Mouse (Mus musculus): Measurements from ENCODE around the gene Rps10. TPM values are rescaled to one million over a fixed set of nuclear protein-coding genes. Genes with fewer than 3 reads are reported as not detected.

The Rps10 gene
- polyA plus RNA-seq, 1 experiment: 1,236 TPM

DNA sequence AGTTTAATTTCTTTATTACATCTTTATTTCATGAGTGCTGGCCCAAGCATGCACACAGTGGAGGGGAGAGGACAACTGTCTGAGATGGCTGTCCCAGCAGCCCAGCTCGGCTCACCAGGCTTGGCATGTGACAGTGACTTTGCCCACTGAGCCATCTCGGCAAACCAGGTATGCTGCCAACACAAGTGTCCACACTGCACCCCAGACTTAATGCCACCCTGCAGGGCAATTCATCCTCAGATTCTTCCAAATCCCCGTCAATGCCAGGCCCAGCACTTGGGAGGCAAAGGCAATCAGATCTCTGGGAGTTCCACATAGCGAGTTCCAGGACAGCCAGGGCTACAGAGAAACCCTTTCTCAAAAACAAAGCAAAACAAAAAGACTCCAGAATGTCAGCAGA is 23.5 kb downstream of the Rps10 start:
- no peak for DNase-seq (ENCODE audit: low read depth)

DNA sequence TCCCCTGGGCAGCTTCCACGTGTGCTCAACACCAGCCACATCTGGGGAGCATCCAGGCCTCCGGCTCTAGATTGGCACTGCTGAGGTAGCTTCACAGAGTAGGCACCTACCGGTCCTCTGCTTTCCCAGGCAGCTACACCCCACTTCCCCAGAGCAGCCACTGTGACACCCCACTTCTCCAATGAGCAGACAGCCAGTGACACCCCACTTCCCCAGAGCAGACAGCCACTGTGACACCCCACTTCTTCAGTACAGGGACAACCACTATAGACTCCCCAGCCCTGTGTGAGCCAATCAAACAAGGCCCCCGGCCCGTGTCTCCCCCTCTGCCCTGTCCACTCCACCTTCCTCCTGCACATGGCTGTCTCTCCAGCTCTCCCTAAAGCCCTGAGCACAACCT is 24.5 kb downstream of the Rps10 start:
- no peak for DNase-seq (ENCODE audit: low read depth)

DNA sequence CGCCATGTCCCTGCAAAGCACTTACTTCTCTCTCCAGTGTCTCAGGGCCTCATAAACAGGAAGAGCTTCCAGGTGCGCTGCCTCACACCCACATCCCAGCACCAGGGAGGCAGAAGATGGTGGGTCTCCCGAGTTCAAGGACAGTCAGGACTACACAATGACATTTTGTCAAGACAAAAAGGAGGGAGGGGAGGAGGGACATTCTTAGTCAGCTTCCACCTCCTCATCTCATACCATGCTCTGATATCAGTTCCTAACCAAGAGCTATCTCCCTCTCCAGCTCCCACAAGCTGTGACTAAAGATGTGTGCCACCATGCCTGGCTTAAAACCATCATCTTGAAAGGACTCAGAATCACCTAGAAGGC is 25.0 kb downstream of the Rps10 start:
- DNase-seq (ENCODE audit: low read depth): no peak

DNA sequence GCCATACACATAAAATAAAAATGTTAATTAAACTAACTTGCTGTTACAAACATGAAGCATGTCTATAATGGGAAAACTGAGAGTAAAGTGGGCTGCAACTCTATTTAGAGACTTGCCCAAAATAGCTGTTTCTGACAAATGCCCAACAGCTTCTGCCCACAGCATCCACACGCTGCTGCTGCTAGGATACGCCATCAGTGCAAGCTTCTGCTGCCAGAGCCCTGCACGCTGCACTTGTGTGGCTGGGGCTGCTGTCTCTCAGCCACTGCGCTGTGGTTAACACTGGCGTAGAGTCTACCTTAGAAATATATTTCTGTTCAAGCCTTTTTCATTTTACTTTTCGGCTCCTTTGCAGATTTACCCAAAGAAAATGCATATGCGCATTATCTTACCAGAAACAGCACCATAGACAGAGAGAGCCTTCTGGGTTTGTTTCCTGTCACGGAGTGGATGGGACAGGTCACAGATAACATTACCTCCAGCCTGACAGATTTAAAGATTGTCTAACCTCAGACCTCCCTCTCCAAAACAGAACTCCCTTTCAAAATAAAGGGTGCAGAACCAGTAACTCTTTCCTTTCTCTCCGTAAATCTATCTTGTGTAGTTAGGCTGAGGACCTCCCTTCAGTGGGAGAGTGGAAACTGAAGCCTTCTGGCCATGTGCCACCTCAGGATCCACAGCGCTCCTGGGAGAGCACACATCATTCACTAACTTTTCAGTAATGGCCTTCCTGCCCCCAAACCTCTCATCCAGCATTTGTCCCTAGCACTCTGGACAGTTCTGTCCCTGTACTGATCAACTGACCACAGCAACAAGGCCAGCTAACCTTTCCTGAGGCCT is 25.6 kb downstream of the Rps10 start:
- DNase-seq (ENCODE audit: low read depth): no peak

DNA sequence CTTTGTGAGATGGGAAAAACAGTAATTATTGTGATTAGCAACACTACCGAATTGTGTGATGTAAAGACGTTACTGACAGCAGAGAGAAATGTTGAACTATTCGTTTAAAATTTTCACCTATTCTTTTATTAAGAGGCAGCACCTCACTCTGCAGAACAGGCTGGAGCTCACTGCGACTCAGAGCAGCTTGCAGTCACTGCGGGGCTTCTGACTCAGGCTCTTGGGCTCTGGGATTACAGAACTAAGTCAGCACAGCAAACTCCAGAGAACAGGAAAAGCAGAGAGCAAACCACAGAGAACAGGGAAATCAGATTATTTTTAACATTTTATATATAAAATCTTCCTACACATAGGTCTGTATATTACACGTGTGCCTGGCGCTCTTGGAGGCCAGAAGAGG is 26.9 kb downstream of the Rps10 start:
- DNase-seq (ENCODE audit: low read depth): no peak

DNA sequence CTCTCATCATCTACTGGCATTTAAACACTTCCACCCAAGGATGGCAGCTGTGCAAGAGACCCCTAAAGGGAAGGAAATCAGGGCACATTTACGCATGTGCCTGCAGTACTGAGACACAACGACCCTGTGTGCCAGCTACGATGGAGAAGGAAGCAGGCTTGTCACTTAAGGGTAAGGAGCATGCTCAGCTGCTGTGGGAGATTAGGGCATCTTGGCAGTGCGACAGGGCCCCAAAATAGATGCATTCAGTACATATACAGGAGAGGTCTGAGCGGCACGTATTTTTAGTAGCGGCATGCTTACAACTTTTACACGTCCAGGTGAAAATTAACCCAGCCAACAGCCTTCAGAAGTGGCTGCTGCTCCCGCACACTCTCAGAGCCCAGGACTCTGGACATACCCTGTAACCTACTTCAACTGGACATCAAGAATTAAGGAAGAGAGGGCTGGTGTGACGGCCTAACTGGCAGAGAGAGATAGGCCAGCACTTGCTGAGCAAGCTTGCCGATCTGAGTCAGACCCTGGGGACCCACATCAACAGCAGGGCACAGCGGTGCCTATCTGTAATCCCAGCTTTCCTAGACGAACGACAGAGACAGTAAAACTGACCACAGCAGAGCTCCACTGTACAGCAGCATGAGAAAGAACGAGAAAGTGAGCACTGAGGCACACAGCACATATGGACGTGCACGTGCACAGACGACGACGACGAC is 32.8 kb downstream of the Rps10 start:
- no peak for DNase-seq (ENCODE audit: low read depth)

DNA sequence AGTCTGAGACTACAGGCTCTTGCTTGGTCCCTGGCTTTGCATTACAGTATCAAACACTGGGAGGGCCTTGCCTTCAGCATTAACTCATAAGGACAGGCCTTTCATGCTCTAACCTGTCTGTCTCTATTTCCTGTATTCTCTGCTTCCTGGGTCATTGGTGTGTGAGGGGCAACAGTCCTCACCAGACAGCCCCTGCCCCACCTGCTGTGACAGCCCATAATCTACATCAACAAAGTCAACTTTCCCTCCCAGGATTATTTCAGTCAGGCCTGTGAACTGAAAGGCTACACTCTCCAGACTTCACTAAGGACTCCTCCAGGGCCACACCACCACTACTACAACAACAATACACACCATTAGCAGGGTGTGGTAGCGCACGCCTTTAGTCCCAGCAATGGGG is 33.4 kb downstream of the Rps10 start:
- DNase-seq (ENCODE audit: low read depth): no peak

DNA sequence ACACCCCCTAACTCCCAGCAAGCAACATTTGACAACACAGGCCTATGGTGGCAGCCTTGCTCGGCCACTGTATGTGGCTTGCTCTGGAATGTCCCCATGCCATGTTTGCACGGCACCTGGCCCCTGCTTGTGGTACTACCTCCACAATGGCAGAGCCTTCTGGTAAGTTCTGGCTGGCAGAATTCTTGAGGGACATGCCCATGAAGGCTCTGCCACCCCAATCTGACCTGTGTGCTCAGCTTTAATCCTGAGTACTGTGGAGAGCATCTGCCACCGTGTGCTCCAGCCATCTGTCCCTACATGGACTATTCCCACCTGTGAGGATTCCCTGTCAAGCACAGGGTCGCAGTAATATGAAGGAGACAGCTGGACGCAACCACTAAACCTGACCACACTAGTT is 35.6 kb downstream of the Rps10 start:
- DNase-seq (ENCODE audit: low read depth): no peak

DNA sequence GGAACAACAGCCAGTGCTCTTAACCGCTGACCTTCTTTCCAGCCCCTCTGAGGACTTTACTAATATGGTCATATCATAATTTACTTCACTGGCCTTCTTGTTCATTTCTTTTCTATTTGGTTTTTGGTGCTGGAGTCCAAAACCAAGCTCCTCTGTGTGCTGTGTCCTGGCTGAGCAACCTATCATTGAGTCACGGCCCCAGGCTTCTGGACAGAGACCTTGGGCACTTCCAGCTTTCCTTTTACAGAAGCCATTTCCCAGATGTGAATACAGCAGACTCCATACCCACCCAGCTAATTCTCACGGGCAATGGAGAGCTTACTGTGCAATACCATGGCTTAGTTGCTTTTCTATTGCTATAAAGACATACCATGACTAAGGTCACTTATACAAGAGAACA is 36.2 kb downstream of the Rps10 start:
- no peak for DNase-seq (ENCODE audit: low read depth)

DNA sequence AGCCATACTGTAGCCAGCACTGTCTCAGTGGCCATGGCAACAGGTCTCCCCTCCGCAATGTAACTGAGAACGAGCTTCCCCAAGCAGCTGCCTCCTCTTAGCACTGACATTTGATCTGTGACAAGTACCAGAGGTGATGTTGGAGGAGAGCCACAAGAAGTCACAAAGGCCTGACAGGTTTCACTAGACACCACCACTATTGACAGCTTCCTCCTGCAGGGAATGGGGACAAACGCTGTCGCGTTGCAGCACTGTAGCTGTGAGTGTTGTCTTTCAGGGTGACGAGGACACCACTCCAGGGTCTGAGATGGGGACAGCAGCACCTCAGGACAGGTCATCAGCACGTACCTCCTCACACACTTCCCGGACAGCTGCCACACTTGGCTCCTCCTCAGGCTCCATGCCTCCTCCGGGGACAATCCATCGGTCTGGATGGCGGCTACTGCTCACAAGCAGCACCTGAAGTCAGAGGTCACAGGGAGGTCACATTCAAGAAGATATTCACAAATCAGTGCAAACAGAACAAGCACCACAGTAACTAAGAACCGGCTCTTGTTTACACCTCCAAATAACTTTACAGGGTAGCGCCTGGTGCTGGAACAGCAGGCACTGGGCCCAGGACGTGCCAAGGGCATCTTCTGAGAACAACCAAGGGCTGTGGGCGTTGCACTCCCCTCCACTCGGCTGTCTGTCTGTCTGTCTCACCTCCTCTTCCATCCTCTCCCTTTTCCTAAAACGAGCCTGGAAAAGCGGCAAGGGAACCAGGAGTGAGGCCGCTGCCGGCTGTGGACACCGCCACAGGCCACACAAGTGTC is 39.9 kb downstream of the Rps10 start:
- no peak for DNase-seq (ENCODE audit: low read depth)

DNA sequence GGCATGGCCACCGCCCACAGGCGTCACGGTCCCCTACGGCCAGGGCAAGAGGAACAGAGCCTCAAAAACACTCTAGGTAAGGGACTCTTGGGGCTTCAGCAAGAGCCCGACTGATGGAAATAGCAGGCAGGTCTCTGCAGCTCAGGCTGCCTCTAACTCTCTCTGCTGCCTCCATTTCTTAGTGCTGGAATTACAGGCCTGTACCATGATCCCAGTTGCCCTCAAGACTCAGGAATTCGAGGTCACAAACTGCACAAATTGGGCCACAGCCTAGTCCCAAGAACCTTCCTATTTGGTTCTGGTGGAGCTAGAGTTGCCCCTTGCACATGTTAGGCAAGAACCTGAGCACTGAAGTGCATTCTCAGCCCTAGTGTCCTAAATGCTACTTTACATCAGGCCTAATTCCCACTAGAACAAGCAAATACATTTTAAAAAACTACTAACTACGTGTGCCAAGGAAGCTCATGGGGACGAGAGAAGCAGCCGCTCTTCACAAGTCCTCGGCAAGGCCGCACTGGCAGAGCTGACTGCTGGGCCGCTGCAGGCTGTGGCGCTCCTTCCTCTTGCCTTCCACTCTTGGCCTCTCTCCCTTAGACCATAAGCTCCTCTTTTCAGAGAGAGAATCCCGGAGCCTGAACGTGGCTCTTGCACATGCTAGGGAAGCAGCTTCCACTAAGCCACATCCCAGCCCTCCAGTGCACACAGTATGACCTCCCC is 40.7 kb downstream of the Rps10 start:
- no peak for DNase-seq (ENCODE audit: low read depth)

DNA sequence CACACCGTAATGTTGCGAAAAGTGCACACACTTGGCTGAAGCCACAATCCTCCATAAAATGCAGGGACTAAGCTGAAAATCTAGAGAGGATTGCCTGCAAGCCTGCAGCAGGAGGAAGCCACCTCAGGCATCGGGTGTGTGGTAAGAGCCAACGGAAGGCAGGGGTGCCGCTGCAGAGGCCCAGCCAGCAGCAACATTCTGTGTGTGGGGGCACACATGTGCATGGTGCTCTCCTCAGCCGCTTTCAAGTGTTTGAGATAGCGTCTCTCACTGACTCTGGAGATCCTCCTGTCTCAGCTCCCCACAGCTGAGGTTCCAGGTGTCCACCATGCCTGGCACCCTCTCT is 43.9 kb downstream of the Rps10 start:
- no peak for DNase-seq (ENCODE audit: low read depth)

DNA sequence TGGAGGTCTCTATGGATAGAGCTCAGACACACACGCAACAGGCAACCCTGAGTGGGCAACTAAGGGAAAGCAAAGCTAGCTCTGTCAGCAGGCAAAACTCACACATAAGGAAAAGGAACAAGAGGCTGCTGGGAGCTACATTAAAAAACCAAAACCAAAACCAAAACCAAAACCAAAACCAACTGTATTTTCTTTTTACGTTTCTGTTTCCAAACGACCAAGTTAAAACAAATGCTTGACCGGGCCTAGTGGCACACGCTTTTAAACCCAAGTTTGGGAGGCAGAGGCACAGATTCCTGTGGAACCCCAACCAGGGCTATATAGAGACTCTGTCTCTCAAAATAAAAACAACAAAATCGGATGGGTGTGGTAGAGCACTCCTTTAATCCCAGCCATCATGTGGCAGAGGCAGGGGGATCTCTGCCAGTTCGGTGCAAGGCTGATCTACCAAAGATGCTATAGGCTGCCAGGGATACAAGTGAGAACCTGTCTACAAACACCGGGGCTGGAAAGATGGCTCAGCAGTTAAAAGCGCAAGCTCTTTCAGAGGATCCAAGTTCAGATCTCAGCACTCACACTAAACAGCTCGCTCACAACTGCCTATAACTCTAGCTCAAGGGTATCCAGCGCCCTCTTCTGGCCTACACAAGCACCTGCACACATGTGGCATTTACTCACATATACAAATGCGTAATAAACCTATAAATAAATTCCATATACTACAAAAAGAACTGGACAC is 44.5 kb downstream of the Rps10 start:
- DNase-seq (ENCODE audit: low read depth): no peak

DNA sequence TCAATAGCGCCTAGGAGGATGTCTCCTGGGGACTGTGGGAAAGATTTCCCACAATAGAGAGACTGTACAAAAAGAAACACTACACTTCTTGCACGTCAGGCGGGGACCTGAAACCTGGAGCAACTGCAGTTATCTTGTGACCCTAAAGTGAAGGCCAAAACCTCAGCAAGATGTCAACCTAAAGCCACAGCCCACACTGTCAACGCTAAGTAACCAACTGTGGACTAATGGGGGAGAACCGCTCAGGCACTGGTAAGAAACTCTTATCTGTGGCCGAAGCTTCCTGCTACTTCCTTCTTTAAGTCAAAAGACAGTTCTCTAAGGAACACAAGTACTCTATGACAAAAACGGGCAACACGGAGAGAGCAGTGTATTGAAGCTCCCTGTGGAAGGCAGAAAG is 48.2 kb downstream of the Rps10 start:
- no peak for DNase-seq (ENCODE audit: low read depth)

DNA sequence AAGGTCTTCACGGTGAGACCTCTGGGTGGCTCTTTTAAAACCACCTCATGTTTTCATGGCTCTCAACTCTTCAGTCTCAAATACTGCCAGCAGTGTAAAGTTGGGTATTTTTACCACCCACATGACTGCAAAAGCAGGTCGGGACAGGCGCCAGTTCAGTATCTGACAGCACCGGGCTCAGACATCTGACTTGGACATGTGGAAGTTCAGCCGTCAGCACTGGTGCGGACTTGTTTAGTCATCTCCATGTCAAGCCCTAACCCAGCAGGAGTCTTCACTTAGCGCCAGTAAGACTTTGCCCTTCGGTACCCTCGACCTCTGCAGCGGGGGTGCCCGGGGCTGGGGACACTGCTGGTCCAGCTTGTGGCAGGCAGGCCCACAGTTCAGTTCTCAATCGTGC is 49.2 kb downstream of the Rps10 start:
- no peak for DNase-seq (ENCODE audit: low read depth)

DNA sequence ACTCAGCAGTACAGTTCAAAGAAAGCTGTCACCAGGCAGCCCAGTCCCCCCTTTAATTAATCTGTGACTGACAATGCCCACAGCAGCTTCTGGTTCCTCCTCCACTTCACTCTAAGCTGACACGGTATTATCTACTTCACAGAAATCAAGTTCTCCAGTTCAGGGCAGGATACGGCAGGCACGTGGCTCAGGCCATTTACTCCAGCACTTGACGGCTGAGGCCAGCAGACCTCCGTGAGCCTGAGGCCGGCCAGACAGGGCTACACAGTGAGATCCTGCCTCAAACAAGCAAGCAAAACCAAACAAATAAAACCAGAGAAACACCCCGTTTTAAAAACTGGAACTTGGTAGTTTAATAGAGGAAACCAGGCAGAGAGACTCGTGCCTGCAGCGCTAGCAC is 49.8 kb downstream of the Rps10 start:
- no peak for DNase-seq (ENCODE audit: low read depth)

DNA sequence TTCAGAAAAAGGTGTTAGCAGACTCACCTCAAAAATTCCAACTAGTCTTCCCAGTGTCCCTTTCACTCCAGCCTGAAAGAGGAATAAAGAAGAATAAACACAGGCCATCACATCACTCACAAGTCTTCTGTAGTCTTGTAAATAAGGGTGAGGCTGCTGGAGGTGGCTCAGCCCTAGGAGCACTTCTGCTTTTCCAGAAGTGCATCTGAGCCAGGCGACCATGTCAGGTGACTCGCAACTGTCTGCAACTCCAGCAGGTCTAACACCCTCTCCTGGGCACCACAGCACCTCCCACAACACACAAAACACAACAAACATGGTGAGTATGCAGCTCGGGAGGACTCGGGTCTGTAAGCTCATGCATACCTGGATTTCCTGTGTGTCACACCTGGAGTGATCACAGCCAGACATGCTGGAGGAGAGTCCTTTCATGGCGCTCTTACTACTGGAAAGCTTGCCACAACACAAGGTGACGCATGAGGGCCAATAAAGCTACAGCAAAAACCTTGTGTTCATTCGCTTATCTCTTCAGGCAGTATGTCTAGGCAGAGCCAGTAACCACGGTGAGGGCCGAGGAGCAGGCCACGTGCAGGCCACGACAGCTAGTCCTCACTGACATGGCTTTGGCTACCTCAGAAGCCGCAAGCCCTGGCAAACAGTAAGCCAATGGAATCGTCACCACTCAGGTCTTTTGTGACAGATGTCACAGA is 53.1 kb downstream of the Rps10 start:
- DNase-seq (ENCODE audit: low read depth): no peak

Data from gonadal fat pad, adult 2 months (tissue).